Comparison of ENCODE assay signal across 14 mouse cellular contexts in genomic region chr11:32903970-32904369, GRCm38 (mm10).
DNase-seq lines count a peak whose midpoint lies in the region; ATAC-seq lines count a peak whose summit lies in the region.
"Had no signal": no experiment of that assay in that cellular context is flagged by ENCODE, and none has a peak within 500 bp of the region (broad histone marks: within the 10 kb centered on the region; RNA-seq: fewer than 3 reads in every experiment).

No protein-coding gene starts in this region.

- H3K36me3 ChIP-seq in embryonic facial prominence, embryonic 10.5 days (replicated peaks), result no peaks in the 10 kb centered on the region
- H3K36me3 ChIP-seq: heart, embryonic 13.5 days had no signal

- no peak for ATAC-seq in megakaryocyte, adult 5-6 weeks (ENCODE audit: poor library complexity, severe bottlenecking)
- ATAC-seq: forebrain, embryonic 13.5 days; inflammation-experienced regulatory T-cells, adult 6 months had no signal

- no peaks in the 10 kb centered on the region for H3K9me3 ChIP-seq in embryonic facial prominence, embryonic 10.5 days
- H3K9me3 ChIP-seq: forebrain, embryonic 13.5 days; heart, embryonic 13.5 days had no signal

- DNase-seq in cerebellum, adult 11-12 months, result peak; percentile 54
- DNase-seq in cerebellum, adult 8-10 months, result peak; percentile 32
- peak; percentile 42 to 77 for DNase-seq in cerebellum, postnatal 14 days
- DNase-seq in kidney, adult 18-20 months, result no peak
- no peak for DNase-seq in embryonic facial prominence, embryonic 10.5 days (ENCODE audit: low spot score)
- DNase-seq: adrenal gland, postnatal 10 days; gastrocnemius, adult 2 months; gastrocnemius, postnatal 25 days; heart, postnatal 36 days; kidney, adult 11 months had no signal

- no peak overlapping the region for H3K4me3 ChIP-seq in embryonic facial prominence, embryonic 10.5 days
- H3K4me3 ChIP-seq: forebrain, embryonic 13.5 days; gastrocnemius, adult 2 months; heart, embryonic 13.5 days had no signal

- H3K4me1 ChIP-seq in embryonic facial prominence, embryonic 10.5 days, result peaks cover 35% of the 10 kb centered on the region

- 0 out of 2 replicates have a peak, but pooled peaks cover 4% of the 10 kb centered on the region for H3K27me3 ChIP-seq in embryonic facial prominence, embryonic 10.5 days (replicated peaks; ENCODE audit: low read depth, poor library complexity, severe bottlenecking)
- H3K27me3 ChIP-seq: forebrain, embryonic 13.5 days had no signal

- no peak overlapping the region for H3K27ac ChIP-seq in embryonic facial prominence, embryonic 10.5 days (replicated peaks)
- H3K27ac ChIP-seq: forebrain, embryonic 13.5 days; gastrocnemius, adult 2 months; heart, embryonic 13.5 days had no signal

Comparison
In these comparisons a context has a peak if more than half of its experiments do, and no peak if none do; other contexts are left out.
1. DNase-seq: peak in cerebellum, adult 11-12 months (single experiment), cerebellum, adult 8-10 months (single experiment) and cerebellum, postnatal 14 days (2 of 2); none in kidney, adult 18-20 months (single experiment) and embryonic facial prominence, embryonic 10.5 days (single experiment).